Mouse (Mus musculus) hindbrain, embryonic 15.5 days (tissue): ENCODE measurements at regions not wholly inside any gene's neighbourhood (a gene's known extent, or its start where the extent isn't known, plus 50 kb on each side); places are given as distances from the start of the nearest gene placed in this dataset.

ENCODE experiments used
- ATAC-seq: fragments of 200-750 bp; cut with Nextera tagmentation; 2 replicates; pipeline ENCODE4 v1.8.0; 2017; ENCODE audit warnings: low read depth, moderate number of reproducible peaks, moderate TSS enrichment; ENCODE audit not compliant: low FRiP score
- H3K27ac ChIP-seq: fragments of 300-500 bp; sonication (generic); replicated peaks from 2 replicates; pipeline ENCODE4 v1.5.1; 2015; ENCODE audit warnings: mild to moderate bottlenecking, inconsistent platforms
- H3K27me3 ChIP-seq: fragments of 300-500 bp; sonication (generic); 2 replicates; pipeline ENCODE4 v1.6.1; 2015; ENCODE audit warnings: control low read depth, inconsistent platforms
- H3K36me3 ChIP-seq: fragments of 300-500 bp; sonication (generic); 2 replicates; pipeline ENCODE4 v1.6.1; 2015; ENCODE audit warnings: control low read depth, inconsistent platforms
- H3K4me1 ChIP-seq: fragments of 300-500 bp; sonication (generic); replicated peaks from 2 replicates; pipeline ENCODE4 v1.6.1; 2015; ENCODE audit warnings: control low read depth, inconsistent platforms
- H3K4me2 ChIP-seq: fragments of 300-500 bp; sonication (generic); 2 replicates; pipeline ENCODE4 v1.6.1; 2015; ENCODE audit warnings: moderate library complexity, mild to moderate bottlenecking, inconsistent platforms
- H3K4me3 ChIP-seq: fragments of 300-500 bp; sonication (generic); 2 replicates; pipeline ENCODE4 v1.5.1; 2015; ENCODE audit warnings: mild to moderate bottlenecking, inconsistent platforms
- H3K9ac ChIP-seq: fragments of 300-500 bp; sonication (generic); 2 replicates; pipeline ENCODE4 v1.6.1; 2015; ENCODE audit warnings: inconsistent platforms
- H3K9me3 ChIP-seq: fragments of 300-500 bp; sonication (generic); 2 replicates; pipeline ENCODE4 v1.6.1; 2016; ENCODE audit warnings: control low read depth, inconsistent platforms
- WGBS: fragments of 180-500 bp; shearing (Covaris S2); methylation state at CpG from one replicate; pipeline ENCODE4 v1.1.7; 2015; 5-methylcytosine and 5-hydroxymethylcytosine counted together

DNA sequence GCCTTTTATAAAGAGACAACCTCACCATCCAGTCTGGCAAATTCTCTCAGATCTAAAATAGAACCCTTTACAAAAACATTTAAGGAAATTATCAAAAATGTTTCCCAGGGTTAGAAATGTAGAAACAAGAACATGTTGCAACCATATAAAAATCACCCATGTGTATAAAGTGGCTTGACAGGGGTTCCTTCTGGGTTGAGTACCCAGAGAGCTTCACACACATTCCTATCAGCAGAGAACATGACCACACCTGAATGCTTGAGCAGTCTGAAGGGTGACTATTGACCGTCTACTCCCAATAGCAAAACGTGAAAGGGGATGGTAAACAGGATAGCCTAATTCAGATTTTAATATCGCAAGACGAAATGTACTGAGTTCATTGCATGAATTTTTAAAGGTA lies 57.8 kb upstream of the Zfand5 start:
- Histone ChIP-seq H3K27me3 (no peaks in the 10 kb centered on the region), H3K4me1 (no peaks in the 10 kb centered on the region), H3K27ac (no peak overlapping the region), H3K9me3 (no peaks in the 10 kb centered on the region), H3K36me3 (no peaks in the 10 kb centered on the region), H3K4me2 (no peak overlapping the region), H3K9ac (no peak overlapping the region), H3K4me3 (no peak overlapping the region)
- 91% methylated on average over 4 of the region's 4 CpGs for WGBS
- no peak for ATAC-seq

DNA sequence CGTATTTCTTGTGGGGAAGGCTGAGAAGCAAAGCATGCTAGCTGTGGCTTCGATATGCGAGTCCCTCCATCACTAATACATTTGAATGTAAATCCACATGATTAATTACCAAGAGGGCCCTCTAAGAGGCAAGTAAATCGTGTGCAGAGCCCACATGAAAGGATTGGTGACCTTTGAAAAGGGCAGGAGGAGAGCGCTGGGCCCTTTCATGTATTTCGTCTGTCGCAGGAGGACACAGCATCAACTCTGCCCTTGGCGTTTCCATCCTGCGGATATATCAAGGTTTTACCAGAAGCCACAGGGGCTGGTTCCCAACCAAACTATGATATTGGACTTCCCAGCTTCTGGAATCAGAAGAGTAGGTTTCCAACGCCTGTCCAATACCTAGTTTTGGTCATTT lies 78.6 kb upstream of the Zfand5 start:
- no peaks in the 10 kb centered on the region for H3K27me3 ChIP-seq
- H3K4me1 ChIP-seq: no peaks in the 10 kb centered on the region
- no peak overlapping the region for H3K27ac ChIP-seq
- H3K4me3 ChIP-seq: no peak overlapping the region
- no peaks in the 10 kb centered on the region for H3K9me3 ChIP-seq
- no peaks in the 10 kb centered on the region for H3K36me3 ChIP-seq
- no peak overlapping the region for H3K9ac ChIP-seq
- H3K4me2 ChIP-seq: no peak overlapping the region
- 62% methylated on average over 10 of the region's 10 CpGs for WGBS
- no peak for ATAC-seq

DNA sequence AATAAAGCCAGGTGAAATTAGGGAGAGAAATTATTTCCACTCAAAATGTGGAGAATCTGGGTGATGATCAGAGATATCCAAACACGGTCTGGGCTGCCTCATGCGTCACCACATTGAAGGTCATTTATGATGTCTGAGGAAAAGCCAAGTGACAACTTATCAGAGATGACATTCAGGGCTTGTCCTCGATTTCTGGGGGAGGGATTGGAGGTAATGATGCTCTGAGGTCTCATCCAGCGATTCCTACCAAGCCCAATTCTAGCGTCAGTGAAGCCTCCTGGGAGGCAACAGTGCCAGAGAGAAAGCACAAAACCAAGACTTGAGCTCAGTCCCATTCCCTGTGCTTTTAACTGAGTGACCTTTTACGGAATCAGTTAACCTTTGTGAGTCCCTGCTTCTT lies 79.5 kb upstream of the Zfand5 start:
- WGBS: 86% methylated on average over 6 of the region's 6 CpGs
- no peaks in the 10 kb centered on the region for H3K4me1 ChIP-seq
- no peak overlapping the region for H3K27ac ChIP-seq
- H3K4me2 ChIP-seq: no peak overlapping the region
- no peaks in the 10 kb centered on the region for H3K36me3 ChIP-seq
- H3K9me3 ChIP-seq: no peaks in the 10 kb centered on the region
- no peak for ATAC-seq
- H3K9ac ChIP-seq: no peak overlapping the region
- no peak overlapping the region for H3K4me3 ChIP-seq
- H3K27me3 ChIP-seq: no peaks in the 10 kb centered on the region

DNA sequence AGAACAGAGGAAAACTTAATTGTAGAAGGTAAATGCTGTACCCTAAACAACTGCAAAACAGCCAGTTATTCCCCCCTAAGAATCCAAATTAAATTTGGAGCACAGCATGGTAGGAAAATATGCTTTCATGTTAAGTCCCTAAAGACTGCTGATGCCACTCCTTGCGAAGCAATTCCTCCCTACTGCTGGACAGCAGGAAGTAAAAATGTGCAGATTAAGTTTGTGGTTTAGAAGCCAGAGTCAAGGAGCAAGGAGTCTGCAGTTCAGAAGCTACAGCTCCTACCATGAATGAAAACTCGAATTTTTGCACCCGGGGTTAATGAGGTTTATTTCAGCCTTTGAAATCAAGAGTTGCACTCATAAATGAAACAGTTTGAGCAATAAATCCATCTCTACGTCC lies 82.9 kb upstream of the Zfand5 start:
- WGBS: 81% methylated on average over 4 of the region's 4 CpGs

DNA sequence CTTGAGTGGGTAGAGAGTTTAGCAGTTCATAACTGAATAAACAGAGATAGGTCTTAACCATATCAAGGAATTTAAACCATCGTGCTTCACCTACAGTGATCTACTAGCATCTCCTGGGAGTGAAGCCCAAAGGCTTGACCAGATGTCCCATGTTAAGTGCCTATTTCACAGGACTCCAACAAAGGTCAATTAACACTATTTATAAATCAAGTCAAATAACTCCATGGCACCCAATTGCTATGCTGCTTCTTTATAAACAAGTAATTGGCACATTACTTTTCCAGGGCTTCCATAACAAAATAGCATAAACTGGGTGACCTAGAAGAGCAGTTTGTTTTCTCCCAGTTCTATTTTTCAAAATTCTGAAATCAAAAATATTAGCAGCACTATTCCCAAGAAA lies 85.4 kb upstream of the Zfand5 start:
- WGBS: 100% methylated on average over 1 of the region's 1 CpGs
- Histone ChIP-seq H3K36me3 (no peaks in the 10 kb centered on the region), H3K9me3 (no peaks in the 10 kb centered on the region), H3K4me1 (no peaks in the 10 kb centered on the region), H3K4me2 (no peak overlapping the region), H3K4me3 (no peak overlapping the region), H3K27ac (no peak overlapping the region), H3K9ac (no peak overlapping the region), H3K27me3 (no peaks in the 10 kb centered on the region)
- ATAC-seq: no peak

More for the DNA sequence above, 82.9 kb upstream of the Zfand5 start:
- no peaks in the 10 kb centered on the region for H3K27me3 ChIP-seq
- H3K36me3 ChIP-seq: no peaks in the 10 kb centered on the region
- no peak for ATAC-seq
- no peak overlapping the region for H3K4me2 ChIP-seq
- no peaks in the 10 kb centered on the region for H3K4me1 ChIP-seq
- H3K9ac ChIP-seq: no peak overlapping the region
- no peak overlapping the region for H3K27ac ChIP-seq
- H3K4me3 ChIP-seq: no peak overlapping the region
- no peaks in the 10 kb centered on the region for H3K9me3 ChIP-seq

DNA sequence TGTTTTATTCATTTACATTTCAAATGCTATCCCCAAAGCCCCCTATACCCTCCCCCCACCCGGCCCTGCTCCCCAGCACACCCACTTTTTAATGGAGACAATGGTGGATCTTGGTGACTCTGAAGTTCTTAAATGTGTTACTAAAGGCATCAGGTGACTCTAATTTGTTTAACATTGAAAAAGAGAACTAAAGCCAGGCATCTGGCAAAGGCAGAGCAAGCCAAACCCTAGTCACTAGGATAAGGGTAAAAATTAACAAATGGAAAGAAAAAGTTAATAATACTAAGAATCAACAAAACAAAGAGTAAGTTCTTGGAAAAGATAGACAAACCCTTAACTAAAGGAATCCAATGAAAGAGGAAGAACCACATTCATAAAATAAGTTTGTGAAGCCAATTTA lies 86.1 kb upstream of the Zfand5 start:
- WGBS: 73% methylated on average over 1 of the region's 1 CpGs
- no peak for ATAC-seq
- Histone ChIP-seq H3K9ac (no peak overlapping the region), H3K36me3 (no peaks in the 10 kb centered on the region), H3K27me3 (no peaks in the 10 kb centered on the region), H3K9me3 (no peaks in the 10 kb centered on the region), H3K4me2 (no peak overlapping the region), H3K4me1 (no peaks in the 10 kb centered on the region), H3K4me3 (no peak overlapping the region), H3K27ac (no peak overlapping the region)

DNA sequence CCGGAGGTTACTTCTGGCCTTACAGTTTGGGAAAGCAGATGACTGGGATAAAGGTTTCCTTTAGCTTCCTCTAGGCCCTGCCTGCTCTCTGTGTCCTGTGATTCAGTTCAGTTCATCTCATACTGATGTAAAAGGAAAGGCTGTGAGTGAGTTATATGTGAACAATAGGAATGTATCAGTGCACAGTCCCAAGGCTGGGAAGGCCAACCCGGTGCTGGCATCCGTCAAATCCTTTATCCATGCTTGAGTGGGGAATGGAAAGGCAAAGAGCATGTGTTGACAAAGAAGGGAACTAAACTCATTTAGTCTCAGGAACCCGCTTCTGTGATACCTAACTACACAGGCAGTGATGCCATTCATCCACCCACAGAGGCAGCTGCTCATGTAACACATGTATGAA lies 89.0 kb upstream of the Zfand5 start:
- Histone ChIP-seq H3K9me3 (no peaks in the 10 kb centered on the region), H3K36me3 (no peaks in the 10 kb centered on the region), H3K27ac (no peak overlapping the region), H3K27me3 (no peaks in the 10 kb centered on the region), H3K9ac (no peak overlapping the region), H3K4me1 (no peaks in the 10 kb centered on the region), H3K4me2 (no peak overlapping the region), H3K4me3 (no peak overlapping the region)
- WGBS: 62% methylated on average over 4 of the region's 4 CpGs
- no peak for ATAC-seq

DNA sequence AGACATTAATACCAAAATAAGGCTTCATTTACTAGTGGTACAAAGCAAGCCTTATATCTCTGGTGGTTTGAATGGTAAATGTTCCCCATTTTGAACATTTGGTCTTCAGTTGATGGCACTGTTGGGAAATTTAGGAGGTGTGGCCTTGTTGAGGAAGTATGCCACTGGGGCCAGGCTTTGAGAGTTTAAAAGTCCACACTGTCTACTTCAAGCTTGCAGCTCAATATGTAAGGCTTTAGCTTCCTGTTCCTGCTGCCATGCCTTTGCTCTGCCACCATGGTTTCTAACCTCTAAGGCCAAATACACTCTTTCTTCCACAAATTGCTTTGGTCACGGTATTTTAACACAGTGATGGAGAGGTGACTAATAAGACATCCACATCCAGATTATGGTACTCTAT lies 92.2 kb upstream of the Zfand5 start:
- no peak overlapping the region for H3K9ac ChIP-seq
- H3K4me3 ChIP-seq: no peak overlapping the region
- H3K9me3 ChIP-seq: no peaks in the 10 kb centered on the region
- H3K4me1 ChIP-seq: no peaks in the 10 kb centered on the region
- WGBS: 82% methylated on average over 1 of the region's 1 CpGs
- no peak for ATAC-seq
- no peaks in the 10 kb centered on the region for H3K36me3 ChIP-seq
- H3K27ac ChIP-seq: no peak overlapping the region
- H3K27me3 ChIP-seq: no peaks in the 10 kb centered on the region
- no peak overlapping the region for H3K4me2 ChIP-seq

DNA sequence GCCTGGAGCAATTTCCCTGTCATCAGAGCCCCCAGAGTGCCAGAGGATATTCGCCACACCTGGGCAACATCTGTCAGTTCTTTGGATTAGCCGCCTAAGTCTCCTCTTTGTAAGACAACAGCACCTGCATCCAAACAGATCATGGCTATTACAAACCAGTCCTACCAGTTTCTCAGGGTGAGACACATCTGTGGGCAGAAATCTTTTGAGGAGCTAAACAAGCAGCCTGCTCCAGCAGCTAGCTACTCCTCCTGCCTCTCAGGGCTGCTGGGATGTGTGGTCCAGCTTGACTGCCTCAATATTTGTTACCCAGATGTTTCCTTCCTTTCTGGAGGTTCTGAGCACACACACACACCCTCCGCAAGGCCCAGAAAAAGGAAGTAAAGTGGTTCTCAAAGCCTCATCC lies 96.6 kb upstream of the Zfand5 start:
- no peaks in the 10 kb centered on the region for H3K36me3 ChIP-seq
- no peak overlapping the region for H3K4me3 ChIP-seq

DNA sequence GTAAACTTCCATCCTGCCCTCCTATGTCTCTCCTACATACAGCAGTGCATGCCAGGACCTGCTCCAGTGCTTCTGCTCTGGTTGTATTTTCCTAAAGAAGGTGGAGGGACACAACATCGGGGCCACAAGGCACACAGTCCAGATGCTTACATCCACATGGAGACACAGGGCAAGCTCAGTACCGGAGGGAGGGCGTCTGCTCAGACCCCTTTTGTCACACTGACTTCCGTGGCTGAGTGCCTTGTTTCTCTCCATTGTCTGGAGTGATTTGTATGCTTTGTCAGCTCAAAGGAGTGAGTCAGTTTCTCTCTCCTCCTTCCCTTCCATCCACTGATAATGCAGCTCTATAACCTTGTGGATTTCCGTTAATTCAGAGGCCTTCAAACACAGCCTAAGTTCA lies 97.4 kb upstream of the Zfand5 start:
- no peak overlapping the region for H3K9ac ChIP-seq
- H3K27me3 ChIP-seq: 0 out of 2 replicates have a peak, but pooled peaks cover 2% of the 10 kb centered on the region
- no peaks in the 10 kb centered on the region for H3K36me3 ChIP-seq
- 18% methylated on average over 5 of the region's 5 CpGs for WGBS
- no peaks in the 10 kb centered on the region for H3K9me3 ChIP-seq
- no peak overlapping the region for H3K4me2 ChIP-seq
- no peak overlapping the region for H3K27ac ChIP-seq
- ATAC-seq: no peak
- H3K4me1 ChIP-seq: no peaks in the 10 kb centered on the region
- H3K4me3 ChIP-seq: no peak overlapping the region

More for the DNA sequence above, 96.6 kb upstream of the Zfand5 start:
- no peak for ATAC-seq
- Histone ChIP-seq H3K4me2 (no peak overlapping the region), H3K27me3 (0 out of 2 replicates have a peak, but pooled peaks cover 2% of the 10 kb centered on the region), H3K9ac (no peak overlapping the region), H3K4me1 (no peaks in the 10 kb centered on the region), H3K27ac (no peak overlapping the region), H3K9me3 (no peaks in the 10 kb centered on the region)
- 74% methylated on average over 3 of the region's 3 CpGs for WGBS

DNA sequence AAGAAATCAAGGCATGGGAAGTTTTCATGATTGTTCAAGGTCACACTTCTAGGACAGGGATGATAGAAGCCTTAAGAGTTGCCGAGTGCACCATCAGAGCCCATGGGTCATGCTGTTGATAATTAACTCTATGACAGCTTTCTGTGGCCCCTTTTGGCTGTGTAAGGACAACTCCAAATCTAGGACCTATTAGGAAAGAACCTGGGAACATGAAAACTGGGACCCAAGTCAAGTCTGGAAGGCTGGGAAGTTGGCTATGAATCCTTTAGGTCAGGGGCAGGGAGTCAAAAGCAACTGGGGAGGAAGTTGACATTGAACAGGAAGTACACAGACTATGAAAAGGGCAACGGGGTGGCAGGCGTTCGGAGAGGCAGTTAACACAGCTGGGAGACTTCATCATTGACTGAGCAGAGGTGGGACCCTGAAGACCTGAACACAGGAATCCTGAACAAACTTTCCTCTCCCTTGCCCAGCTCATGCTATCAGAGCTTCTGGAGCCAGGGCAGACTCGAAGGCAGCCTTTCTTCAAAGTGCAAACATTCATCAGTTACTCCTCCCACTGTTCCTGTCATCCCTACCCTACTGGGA lies 98.1 kb upstream of the Zfand5 start:
- no peak for ATAC-seq
- no peaks in the 10 kb centered on the region for H3K4me1 ChIP-seq
- 0 out of 2 replicates have a peak, but pooled peaks cover 2% of the 10 kb centered on the region for H3K27me3 ChIP-seq
- no peaks in the 10 kb centered on the region for H3K36me3 ChIP-seq
- H3K27ac ChIP-seq: no peak overlapping the region
- 67% methylated on average over 5 of the region's 5 CpGs for WGBS
- no peak overlapping the region for H3K4me3 ChIP-seq
- no peak overlapping the region for H3K4me2 ChIP-seq
- no peaks in the 10 kb centered on the region for H3K9me3 ChIP-seq
- H3K9ac ChIP-seq: no peak overlapping the region

DNA sequence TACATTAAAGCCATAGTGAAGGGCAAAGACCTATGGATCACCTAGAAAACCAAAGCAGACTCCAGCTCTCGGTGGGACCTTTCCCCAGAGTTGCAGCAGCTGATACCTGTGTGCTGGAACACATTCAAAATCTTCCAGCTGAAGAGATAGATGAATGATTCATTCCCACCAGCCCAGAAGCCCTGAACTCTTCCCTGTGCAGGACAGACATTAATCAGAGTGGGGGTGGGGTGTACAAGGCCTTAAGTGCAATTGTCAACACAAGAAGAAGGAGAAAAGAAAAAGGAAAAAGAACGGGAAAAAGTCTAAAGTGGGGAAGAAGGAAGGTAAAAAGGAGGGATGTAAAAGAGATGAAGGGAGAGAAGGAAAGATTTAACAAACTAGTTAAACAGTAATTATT lies 100.9 kb upstream of the Zfand5 start:
- H3K27me3 ChIP-seq: 0 out of 2 replicates have a peak, but pooled peaks cover 2% of the 10 kb centered on the region
- H3K4me1 ChIP-seq: peaks cover 15% of the 10 kb centered on the region
- ATAC-seq: no peak
- no peaks in the 10 kb centered on the region for H3K36me3 ChIP-seq
- H3K9me3 ChIP-seq: no peaks in the 10 kb centered on the region
- H3K9ac ChIP-seq: no peak overlapping the region
- WGBS: 58% methylated on average over 2 of the region's 2 CpGs
- H3K4me3 ChIP-seq: no peak overlapping the region
- no peak overlapping the region for H3K27ac ChIP-seq
- no peak overlapping the region for H3K4me2 ChIP-seq

DNA sequence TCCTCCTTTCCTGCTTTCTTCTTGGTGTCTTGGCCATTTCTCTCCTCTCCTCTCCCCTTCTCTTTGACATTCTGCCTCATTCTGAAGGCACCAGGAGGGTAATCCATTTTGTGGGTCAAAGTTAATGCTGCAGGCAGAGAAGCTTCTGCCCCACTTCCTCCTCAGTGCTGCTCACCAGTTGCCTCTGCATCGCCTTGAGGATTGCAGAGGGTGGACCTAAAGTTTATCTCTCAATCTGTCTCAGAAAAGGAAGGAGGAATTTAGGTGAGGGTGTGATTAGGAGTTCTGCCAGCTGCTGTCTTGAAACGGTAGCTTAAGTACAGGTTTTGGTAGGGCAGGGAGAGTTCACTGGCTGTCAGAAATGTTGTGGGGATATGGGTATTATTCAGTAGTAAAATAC lies 101.3 kb upstream of the Zfand5 start:
- 67% methylated on average over 2 of the region's 2 CpGs for WGBS
- ATAC-seq: no peak

More for the DNA sequence above, 101.3 kb upstream of the Zfand5 start:
- no peak overlapping the region for H3K4me3 ChIP-seq
- no peak overlapping the region for H3K9ac ChIP-seq
- H3K27me3 ChIP-seq: 0 out of 2 replicates have a peak, but pooled peaks cover 2% of the 10 kb centered on the region
- H3K27ac ChIP-seq: no peak overlapping the region
- H3K4me1 ChIP-seq: peaks cover 19% of the 10 kb centered on the region
- no peaks in the 10 kb centered on the region for H3K36me3 ChIP-seq
- no peaks in the 10 kb centered on the region for H3K9me3 ChIP-seq
- no peak overlapping the region for H3K4me2 ChIP-seq
